Mouse (Mus musculus) midbrain, embryonic 11.5 days (tissue): Measurements from ENCODE around the gene Tubd1. TPM values are rescaled to one million over a fixed set of nuclear protein-coding genes. Genes with fewer than 3 reads are reported as not detected.
A peak's percentile ranks its signal among the peaks of the same experiment; 100 is the strongest.

ENCODE experiments used
- ATAC-seq: fragments of 200-750 bp; cut with Nextera tagmentation; 2 replicates; pipeline ENCODE4 v1.8.0; 2017; ENCODE audit warnings: moderate TSS enrichment, moderate library complexity; ENCODE audit not compliant: low FRiP score
- DNase-seq: peaks from one replicate; pipeline ENCODE4 v3.0.0; 2015; ENCODE audit warnings: low spot score; ENCODE audit errors: missing footprints
- H3K27ac ChIP-seq: fragments of 300-500 bp; sonication (generic); 2 replicates; pipeline ENCODE4 v1.5.1; 2014; ENCODE audit warnings: low read depth, low read length
- H3K27me3 ChIP-seq: fragments of 300-500 bp; sonication (generic); 2 replicates; pipeline ENCODE4 v1.6.1; 2014; ENCODE audit warnings: mild to moderate bottlenecking, low read length, moderate library complexity, mixed read lengths; ENCODE audit not compliant: control insufficient read depth, insufficient read depth
- H3K36me3 ChIP-seq: fragments of 300-500 bp; sonication (generic); 2 replicates; pipeline ENCODE4 v1.6.1; 2014; ENCODE audit warnings: mild to moderate bottlenecking, low read length, moderate library complexity, mixed read lengths; ENCODE audit not compliant: control insufficient read depth, insufficient read depth
- H3K4me1 ChIP-seq: fragments of 300-500 bp; sonication (generic); 2 replicates; pipeline ENCODE4 v1.6.1; 2014; ENCODE audit warnings: low read length; ENCODE audit not compliant: control insufficient read depth, insufficient read depth
- H3K4me2 ChIP-seq: fragments of 300-500 bp; sonication (generic); 2 replicates; pipeline ENCODE4 v1.6.1; 2014; ENCODE audit warnings: mild to moderate bottlenecking, moderate library complexity
- H3K4me3 ChIP-seq: fragments of 300-500 bp; sonication (generic); 2 replicates; pipeline ENCODE4 v1.5.1; 2014; ENCODE audit warnings: low read depth, low read length
- H3K9ac ChIP-seq: fragments of 300-500 bp; sonication (generic); 2 replicates; pipeline ENCODE4 v1.6.1; 2014; ENCODE audit warnings: low read length
- H3K9me3 ChIP-seq: fragments of 300-500 bp; sonication (generic); 2 replicates; pipeline ENCODE4 v1.6.1; 2016; ENCODE audit warnings: low read length; ENCODE audit not compliant: control insufficient read depth
- WGBS: fragments of 180-500 bp; shearing (Covaris S2); extraction: QIAGEN DNeasy Blood & Tissue Kit; methylation state at CpG from one replicate; pipeline ENCODE4 v1.1.7; 2014; 5-methylcytosine and 5-hydroxymethylcytosine counted together
- microRNA counts: library from miRNA; unstranded; fragments of <30 nt; microRNA quantifications from one replicate; lab custom pipeline; 2015
- microRNA-seq: library from miRNA; unstranded; fragments of <30 nt; microRNA quantifications from one replicate; pipeline ENCODE4, GENCODE M21; 2017
- polyA plus RNA-seq: library from polyadenylated mRNA; unstranded; fragments of >200 nt; fragmentation: Nextera tagmentation; extraction: Ambion mirVana; gene quantifications from 2 replicates; pipeline ENCODE4 v1.2.1, GENCODE M21; 2014

Tubd1 gene
- polyA plus RNA-seq, 1 experiment from 2014 or later: 11.2 TPM

DNA sequence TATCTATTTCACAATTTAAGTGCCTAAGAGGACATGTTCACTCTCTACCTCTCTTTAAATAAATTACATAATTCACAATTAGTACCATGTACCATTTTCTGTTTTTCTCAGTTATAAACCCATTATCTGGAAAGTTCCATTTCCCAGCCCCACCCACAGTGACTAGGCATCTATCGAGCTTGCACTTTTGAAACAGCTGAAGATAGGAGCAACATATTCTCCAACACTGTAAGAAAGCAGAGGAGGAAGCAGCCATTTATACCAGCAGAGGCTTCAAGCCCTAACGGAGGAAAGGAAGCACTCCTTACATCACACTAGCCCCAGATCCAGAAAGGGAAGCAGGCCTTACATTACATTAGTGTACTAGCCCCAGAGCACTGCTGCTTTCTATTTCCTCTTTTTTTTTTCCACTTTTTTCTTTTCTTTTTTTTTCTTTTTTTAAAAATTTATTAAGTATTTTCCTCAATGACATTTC lies 69.3 kb downstream of the Tubd1 start:
- DNase-seq: no peak
- WGBS: 88% methylated on average over 2 of the region's 2 CpGs
- H3K4me2 ChIP-seq: no peak overlapping the region
- no peak overlapping the region for H3K27ac ChIP-seq
- H3K4me1 ChIP-seq: no peaks in the 10 kb centered on the region
- no peaks in the 10 kb centered on the region for H3K27me3 ChIP-seq
- no peak overlapping the region for H3K9ac ChIP-seq
- H3K4me3 ChIP-seq: no peak overlapping the region
- ATAC-seq: no peak
- no peaks in the 10 kb centered on the region for H3K36me3 ChIP-seq
- H3K9me3 ChIP-seq: no peaks in the 10 kb centered on the region

DNA sequence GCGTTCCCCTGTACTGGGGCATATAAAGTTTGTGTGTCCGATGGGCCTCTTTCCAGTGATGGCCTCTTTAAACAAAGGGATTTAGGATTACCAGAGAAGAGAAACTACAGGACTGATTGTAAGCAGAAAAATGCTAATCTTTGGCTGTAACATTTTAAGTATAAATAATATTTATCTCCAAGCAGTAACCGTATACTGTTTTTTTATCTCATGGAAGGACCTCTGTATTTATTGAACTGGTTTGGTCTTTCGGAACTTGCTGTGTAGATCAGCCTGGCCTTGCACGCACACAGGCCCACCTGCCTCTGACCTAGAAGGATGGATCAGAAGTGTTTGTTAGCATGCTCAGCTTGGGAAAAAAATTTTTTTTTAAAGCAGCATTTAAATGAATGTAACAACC lies 69.8 kb downstream of the Tubd1 start:
- DNase-seq: no peak
- H3K27me3 ChIP-seq: no peaks in the 10 kb centered on the region
- no peak overlapping the region for H3K27ac ChIP-seq
- no peaks in the 10 kb centered on the region for H3K9me3 ChIP-seq
- no peak overlapping the region for H3K4me2 ChIP-seq
- H3K4me1 ChIP-seq: no peaks in the 10 kb centered on the region
- no peak overlapping the region for H3K9ac ChIP-seq
- WGBS: 88% methylated on average over 5 of the region's 5 CpGs
- H3K4me3 ChIP-seq: no peak overlapping the region
- no peaks in the 10 kb centered on the region for H3K36me3 ChIP-seq
- no peak for ATAC-seq

MicroRNAs within 50 kb of the gene (microRNA counts, 519-probe panel; counts per million panel counts)
- 5,310 counts per million, percentile 64 among the panel's probes with 10 or more counts for microRNA mmu-miR-21 (lab: Ali Mortazavi, UCI)

Small RNAs within 50 kb of the gene (microRNA-seq; reads per million reads assigned to microRNA genes)
- gene Mir21a: 9,730 reads per million, percentile 95 among the genes with 10 or more reads in this experiment

Other genes with a start within 250 kb of the Tubd1 start
- gene Med13, start 187.4 kb upstream of the Tubd1 start, polyA plus RNA-seq: 13.2 and 14.7 TPM in 2 replicates
- 23.7 and 25.1 TPM in 2 replicates for gene Rnft1, start 60.3 kb upstream of the Tubd1 start, polyA plus RNA-seq
- 54.1 and 62.2 TPM in 2 replicates for gene Rps6kb1, start 186 bp upstream of the Tubd1 start, polyA plus RNA-seq
- 93.7 and 103 TPM in 2 replicates for gene Vmp1, start 138.8 kb downstream of the Tubd1 start, polyA plus RNA-seq
- gene Ptrh2, start 139.0 kb downstream of the Tubd1 start, polyA plus RNA-seq: 41.8 and 41.9 TPM in 2 replicates
- 173 and 189 TPM in 2 replicates for gene Cltc, start 212.6 kb downstream of the Tubd1 start, polyA plus RNA-seq